Mouse (Mus musculus) embryonic stem cell, embryonic (primary cell): ENCODE results near the gene Ebf4.

Experiments
- CTCF ChIA-PET, 4 experiments: fragments of 300-600 bp in 2 of 4; fragments of 350-600 bp in 2 of 4; sonication (Branson Sonifier 250); formaldehyde crosslinking; loops; one replicate each; lab custom pipeline; 2022; ENCODE audit warnings: inconsistent platforms in 2 of 4; lab: Charles Lee
- POLR2A ChIA-PET, 4 experiments: fragments of 300-600 bp in 2 of 4; fragments of 350-600 bp in 2 of 4; sonication (Branson Sonifier 250); formaldehyde crosslinking; loops; one replicate each; lab custom pipeline; 2022; ENCODE audit warnings: antibody characterized with exemption in 4 of 4, inconsistent platforms in 1 of 4; lab: Charles Lee

Ebf4 gene

DNA sequence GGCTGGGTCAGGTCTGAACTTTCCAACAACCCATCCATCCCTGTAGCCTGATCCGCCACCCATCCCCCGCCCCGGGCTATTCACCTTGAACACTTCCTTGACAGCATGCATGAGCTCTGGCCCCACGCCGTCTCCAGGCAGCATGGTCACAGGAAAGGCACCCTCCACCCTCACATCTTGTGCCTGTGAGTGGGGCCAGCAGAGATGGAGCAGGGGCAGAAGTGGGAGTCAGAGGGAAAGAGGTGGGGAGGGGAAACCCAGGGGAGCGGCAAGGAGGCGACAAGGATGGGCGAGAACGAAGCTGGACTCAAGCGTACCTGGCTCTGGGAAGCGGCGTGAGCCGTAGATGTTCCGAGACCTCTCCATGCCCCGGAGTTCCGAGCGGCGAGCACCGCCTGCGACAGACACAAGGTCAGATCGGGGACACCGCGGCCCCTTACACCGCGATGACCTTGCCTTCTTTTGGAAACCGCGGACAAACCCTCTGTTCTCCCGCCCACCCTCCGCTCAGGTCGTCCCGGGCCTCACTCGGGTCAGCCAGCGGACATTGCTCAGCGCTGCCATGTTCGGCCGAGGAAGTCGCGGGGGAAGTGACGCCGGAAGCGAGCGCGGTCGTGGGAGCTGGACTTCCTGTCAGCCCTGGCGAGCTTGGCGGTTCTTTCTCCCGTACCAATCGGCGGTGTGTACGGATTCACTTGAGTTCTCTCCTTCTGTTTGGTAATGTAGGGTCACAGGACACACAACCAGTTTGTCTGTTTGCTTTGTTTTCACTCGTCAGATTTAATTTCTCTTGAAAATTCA lies 10.9 kb upstream of the Ebf4 start, which contains the start of gene Idh3b:
TSS of gene Idh3b (minus strand) at position 694 of the 801 bp plus-strand sequence.
- POLR2A ChIA-PET: interaction anchor here (0.6 to 22.4 kb wide), 33 partner anchors 4 to 413 kb away, joined by 3 to 522 read pairs (median 4); partner anchors contain the start of genes Nop56 (in 4 of the 4), Ebf4 (in 2 of the 4), Pced1a (in 2 of the 4) and Snrpb (in 2 of the 4)
- CTCF ChIA-PET: interaction anchor here in 3 of 4 experiments (0.6 to 1.8 kb wide), 4 partner anchors 8 to 76 kb away, joined by 3 to 7 read pairs (median 5); partner anchors contain the start of genes Ebf4 (in 1 of the 3) and Nop56 (in 1 of the 3)

DNA sequence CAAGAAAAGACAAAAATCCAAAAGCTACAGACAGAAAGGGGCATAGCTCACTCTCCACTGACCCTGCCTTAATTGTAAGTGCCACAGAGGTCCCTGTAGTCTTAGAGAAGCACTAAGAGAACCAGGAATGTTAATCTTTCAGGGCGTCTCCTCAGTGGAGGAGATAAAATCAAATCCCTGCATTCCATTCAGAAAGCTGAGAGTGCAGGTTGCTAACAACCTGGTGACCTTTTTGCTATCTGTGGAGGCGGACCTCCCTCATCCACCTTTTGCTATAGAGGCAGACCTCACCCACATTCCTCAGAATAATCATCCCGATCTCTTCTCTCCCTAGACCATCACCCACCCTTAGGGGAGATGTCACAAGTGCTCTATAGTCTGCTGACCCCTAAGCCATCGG lies 5.9 kb upstream of the Ebf4 start:
- POLR2A ChIA-PET: interaction anchor here (0.6 to 14.1 kb wide), 24 partner anchors 8 to 1223 kb away, joined by 3 to 522 read pairs (median 4); partner anchors contain the start of genes Nop56 (in 4 of the 4), Vps16 (in 2 of the 4), Ddrgk1 (in 1 of the 4) and Idh3b (in 1 of the 4)
- CTCF ChIA-PET: interaction anchor here in 2 of 4 experiments (0.6 to 2.3 kb wide), 9 partner anchors 13 to 274 kb away, joined by 3 to 7 read pairs (median 3); partner anchors contain the start of genes Mrps26 (in 1 of the 2), Nop56 (in 1 of the 2) and Tmem239 (in 1 of the 2)

DNA sequence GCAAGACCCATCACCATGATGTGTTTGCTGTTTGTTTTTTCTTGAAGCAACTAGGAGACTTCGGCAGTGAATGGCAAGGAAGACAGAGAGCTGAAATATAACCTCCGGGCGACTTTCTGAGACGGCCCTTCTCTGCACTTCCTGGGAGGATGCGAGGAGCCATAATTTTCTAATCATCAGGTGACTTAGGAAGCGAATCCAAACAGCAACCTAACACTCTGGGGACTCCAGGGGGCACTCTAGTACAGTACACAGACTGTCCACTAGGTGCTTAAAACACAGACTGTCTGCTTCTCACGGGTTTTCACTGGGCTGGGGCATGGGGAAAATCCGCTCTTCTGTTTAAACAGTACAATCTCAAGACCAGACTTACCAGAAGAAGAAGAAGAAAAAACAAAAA lies 3.5 kb upstream of the Ebf4 start:
- ChIA-PET CTCF (interaction anchor here in 2 of 4 experiments (1.0 to 1.3 kb wide), 2 partner anchors 71 to 121 kb away, joined by 3 to 4 read pairs; no protein-coding TSS in a partner anchor), POLR2A (interaction anchor here (0.5 to 14.1 kb wide), 12 partner anchors 16 to 347 kb away, joined by 3 to 522 read pairs (median 3); partner anchors contain the start of genes Nop56 (in 3 of the 4), Cpxm1 (in 1 of the 4), Idh3b (in 1 of the 4) and Mrps26 (in 1 of the 4))

DNA sequence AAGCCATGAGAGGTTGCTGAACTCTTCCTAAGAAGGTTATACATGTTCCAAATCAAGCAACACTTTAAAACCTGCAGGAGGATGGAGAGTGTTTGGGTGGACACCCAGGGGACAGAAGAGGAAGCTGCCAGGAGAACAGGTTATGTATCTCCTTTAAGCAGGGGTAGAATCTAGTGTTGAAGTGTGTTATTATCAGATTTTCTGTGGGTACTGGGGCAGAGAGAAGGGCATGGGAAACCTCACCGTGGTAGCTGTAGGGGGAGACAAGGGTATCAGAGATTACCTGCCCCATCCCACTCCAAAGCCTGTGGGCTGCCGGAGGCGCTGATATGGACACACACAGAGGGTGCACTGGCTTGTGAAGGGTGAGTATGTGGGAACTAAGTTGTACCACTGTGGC lies 2.0 kb upstream of the Ebf4 start:
- CTCF ChIA-PET: interaction anchor here in 2 of 4 experiments (0.6 to 1.5 kb wide), 2 partner anchors 69 to 73 kb away, joined by 3 to 4 read pairs; no protein-coding TSS in a partner anchor
- POLR2A ChIA-PET: interaction anchor here (0.5 to 14.1 kb wide), 11 partner anchors 8 to 832 kb away, joined by 3 to 522 read pairs (median 3); partner anchors contain the start of genes Idh3b (in 3 of the 4), Nop56 (in 3 of the 4) and Snrpb (in 1 of the 4)

DNA sequence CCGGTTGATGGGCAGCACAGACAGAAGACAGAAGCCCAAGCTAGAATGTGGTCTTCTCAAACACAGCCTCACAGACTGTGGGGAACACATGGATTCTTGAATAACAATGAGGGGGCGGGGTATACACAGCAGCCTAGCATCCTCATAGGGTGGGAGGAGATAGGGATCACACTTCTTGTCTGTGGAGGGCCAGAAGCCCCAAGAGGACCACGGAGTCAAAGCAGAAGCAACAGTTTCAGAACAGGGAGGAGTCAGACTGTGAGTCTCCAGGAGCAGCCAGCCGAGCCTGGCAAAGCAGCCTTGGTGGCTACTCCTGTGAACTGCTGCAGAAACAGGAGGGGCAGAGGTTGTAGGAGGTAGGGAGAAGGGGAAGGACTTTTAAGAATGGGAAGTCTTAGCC lies 1.5 kb upstream of the Ebf4 start:
- CTCF ChIA-PET: interaction anchor here in 2 of 4 experiments (0.6 to 1.5 kb wide), 2 partner anchors 69 to 72 kb away, joined by 3 to 4 read pairs; no protein-coding TSS in a partner anchor
- POLR2A ChIA-PET: interaction anchor here (0.5 to 14.1 kb wide), 12 partner anchors 9 to 832 kb away, joined by 3 to 522 read pairs (median 5); partner anchors contain the start of genes Idh3b (in 3 of the 4), Nop56 (in 3 of the 4) and Snrpb (in 2 of the 4)

DNA sequence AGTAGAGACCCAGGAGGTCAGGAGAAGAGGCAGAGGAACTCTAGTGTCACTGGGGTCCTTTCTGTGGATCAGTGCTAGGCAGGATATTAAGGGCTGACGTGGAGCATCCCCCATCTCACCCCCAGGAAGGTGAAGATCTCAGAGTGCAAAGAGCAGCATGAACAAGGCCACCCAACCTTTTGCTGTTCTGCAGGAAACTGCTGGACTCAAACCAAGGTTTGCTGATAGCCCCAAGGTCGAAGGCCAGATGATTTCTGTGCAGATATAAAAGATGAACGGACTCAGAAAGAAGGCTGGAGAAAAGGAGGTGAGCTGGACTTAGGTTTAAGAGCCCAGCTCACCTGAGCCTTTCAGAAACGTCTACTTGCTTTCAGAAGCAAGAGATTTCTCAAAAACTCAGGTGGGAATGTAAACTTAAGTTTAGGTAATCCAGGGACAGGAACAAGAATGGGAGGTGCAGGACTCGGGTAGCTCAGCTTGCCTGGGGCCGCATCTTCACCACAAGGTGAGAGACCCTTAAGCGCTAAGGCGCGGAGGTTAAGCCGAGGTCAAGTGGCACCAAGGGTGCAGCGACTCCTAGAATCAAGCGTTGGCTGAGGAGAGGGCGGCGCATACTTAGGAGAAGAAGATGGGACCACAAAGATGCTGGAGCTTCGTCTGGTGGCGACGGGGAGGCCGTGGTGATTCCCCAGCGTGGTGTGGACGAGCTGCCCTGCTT lies 592 bp upstream of the Ebf4 start:
- ChIA-PET CTCF (interaction anchor here in 2 of 4 experiments (0.9 to 1.5 kb wide), 4 partner anchors 9 to 303 kb away, joined by 3 to 4 read pairs (median 3); partner anchors contain the start of gene Idh3b (in 1 of the 2)), POLR2A (interaction anchor here (0.7 to 14.1 kb wide), 21 partner anchors 9 to 403 kb away, joined by 3 to 522 read pairs (median 4); partner anchors contain the start of genes Nop56 (in 3 of the 4), Idh3b (in 2 of the 4), Pced1a (in 2 of the 4) and Snrpb (in 2 of the 4))

DNA sequence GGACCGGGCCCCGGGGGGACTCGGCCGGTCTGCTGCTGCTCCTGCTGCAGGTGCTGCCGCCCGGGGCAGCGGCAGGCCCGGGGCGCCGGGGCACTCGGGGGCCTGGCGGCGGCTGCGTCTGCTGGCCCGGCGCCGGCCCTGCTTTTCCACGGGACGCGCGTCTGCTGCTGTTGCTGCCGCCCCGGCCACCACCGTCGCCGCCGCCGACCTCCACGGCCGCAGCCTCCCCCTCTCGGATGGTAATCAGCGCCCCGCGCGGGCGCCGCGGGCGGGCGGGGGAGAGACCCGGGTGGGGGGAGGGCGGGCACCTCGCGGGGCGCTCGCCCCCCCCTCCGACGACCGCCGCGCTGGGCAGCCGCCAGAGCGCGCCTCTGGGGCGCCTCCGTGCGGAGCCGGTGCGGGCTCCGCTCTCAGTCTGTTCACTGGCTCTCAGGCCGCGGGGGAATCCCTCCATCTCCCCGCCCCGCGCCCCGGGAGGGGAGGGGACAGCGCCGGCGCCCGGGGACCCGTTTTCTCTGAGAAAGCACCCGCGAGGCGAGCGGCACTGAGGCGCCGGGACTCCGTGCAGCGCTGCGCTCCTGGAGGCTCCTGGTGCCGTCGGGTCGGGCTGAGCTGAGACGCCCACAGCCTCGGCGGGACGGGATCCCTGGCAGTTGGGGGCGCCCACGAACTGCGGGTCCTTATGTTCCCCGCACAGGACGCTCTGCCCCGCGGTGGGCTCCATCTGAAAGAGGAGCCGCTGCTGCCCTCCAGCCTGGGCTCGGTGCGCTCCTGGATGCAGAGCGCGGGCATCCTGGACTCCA lies 563 bp downstream of the Ebf4 start:
- CTCF ChIA-PET: interaction anchor here in 2 of 4 experiments (0.6 to 1.4 kb wide), 3 partner anchors 12 to 116 kb away, joined by 3 read pairs; partner anchors contain the start of gene Idh3b (in 1 of the 2)
- POLR2A ChIA-PET: interaction anchor here (0.8 to 14.1 kb wide), 16 partner anchors 8 to 402 kb away, joined by 3 to 522 read pairs (median 4); partner anchors contain the start of genes Nop56 (in 3 of the 4), Idh3b (in 2 of the 4), Snrpb (in 2 of the 4) and Pced1a (in 1 of the 4)

DNA sequence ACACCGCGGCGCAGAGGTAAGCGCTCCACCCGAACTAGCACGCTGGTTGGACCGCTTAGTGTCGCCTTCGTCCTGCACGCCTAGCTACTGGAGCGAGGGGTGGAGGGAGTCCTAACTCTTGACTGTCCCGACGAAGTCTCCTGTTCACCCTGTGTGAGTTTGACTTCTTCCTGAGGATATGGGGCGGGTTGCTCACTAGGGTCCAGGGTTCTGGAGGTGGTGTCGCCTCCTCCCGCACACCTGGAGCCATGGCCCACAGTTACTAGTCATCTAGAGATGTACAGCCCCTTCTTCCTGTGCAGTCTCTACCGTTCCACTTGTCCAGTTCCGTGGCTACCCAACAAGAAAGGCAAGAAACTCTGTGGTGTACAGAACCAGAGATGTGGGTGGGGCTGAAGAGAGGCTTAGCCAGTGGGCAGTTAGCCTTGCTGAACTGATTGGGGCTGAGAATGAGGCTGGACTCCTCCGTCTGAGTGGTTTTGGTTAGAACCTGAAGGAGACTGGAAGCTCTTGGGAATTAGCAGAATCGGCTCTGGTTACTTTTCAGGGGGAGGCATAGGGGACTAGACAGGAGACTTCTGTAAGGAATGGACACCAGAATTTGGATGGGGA lies 1.3 kb downstream of the Ebf4 start:
- CTCF ChIA-PET: interaction anchor here in 2 of 4 experiments (0.6 to 1.4 kb wide), 3 partner anchors 21 to 116 kb away, joined by 3 to 5 read pairs (median 3); no protein-coding TSS in a partner anchor
- POLR2A ChIA-PET: interaction anchor here in 3 of 4 experiments (0.8 to 3.3 kb wide), 10 partner anchors 9 to 66 kb away, joined by 3 to 20 read pairs (median 3); partner anchors contain the start of gene Nop56 (in 3 of the 3)

DNA sequence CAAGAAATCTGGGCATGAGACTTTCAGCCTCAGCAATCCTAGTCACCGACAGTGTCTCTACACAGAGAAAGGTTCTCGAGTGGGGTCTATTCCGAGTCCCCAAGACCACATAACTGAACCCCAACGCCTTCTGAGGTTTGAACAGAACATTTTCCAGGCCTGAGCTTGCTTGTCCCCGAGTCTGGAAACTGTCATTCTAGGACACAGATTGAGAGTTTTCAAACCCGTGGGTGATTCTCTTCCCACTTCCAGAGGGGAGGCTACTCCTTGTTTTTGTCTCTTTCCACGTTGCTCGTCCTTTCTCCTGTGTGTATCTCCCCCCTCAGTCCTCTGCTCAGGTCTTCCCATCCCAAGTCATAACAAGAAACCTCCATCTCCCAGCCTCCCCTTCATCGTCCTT lies 2.6 kb downstream of the Ebf4 start:
- ChIA-PET POLR2A (interaction anchor here in 2 of 4 experiments (1.1 to 3.3 kb wide), 8 partner anchors 9 to 266 kb away, joined by 3 to 20 read pairs (median 5); partner anchors contain the start of genes Nop56 (in 2 of the 2), Idh3b (in 1 of the 2), Mrps26 (in 1 of the 2) and Pced1a (in 1 of the 2)), CTCF (no interaction called here)

DNA sequence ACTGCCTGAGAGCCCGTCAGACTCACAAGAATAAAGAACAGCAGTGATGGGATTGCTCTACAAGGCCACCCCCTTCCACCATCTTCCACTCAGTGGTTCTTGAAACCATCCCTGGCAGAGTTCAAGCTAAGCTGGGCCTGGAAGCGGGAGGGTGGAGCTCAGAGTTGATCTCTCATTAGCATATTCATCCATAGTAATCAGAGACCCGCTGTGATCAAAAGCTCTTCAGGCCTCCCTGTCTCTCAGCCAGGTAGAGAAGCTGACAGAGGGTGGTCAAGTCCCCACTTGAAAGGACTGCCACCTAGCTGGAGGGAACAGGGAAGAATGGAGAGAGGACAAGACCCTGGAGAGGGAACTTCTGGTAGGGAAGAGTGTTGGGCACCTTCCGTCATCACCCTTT lies 8.0 kb downstream of the Ebf4 start:
- ChIA-PET CTCF (interaction anchor here in 3 of 4 experiments (0.6 to 1.5 kb wide), 5 partner anchors 9 to 59 kb away, joined by 3 to 5 read pairs (median 3); partner anchors contain the start of gene Ebf4 (in 1 of the 3)), POLR2A (interaction anchor here (0.6 to 4.2 kb wide), 16 partner anchors 8 to 188 kb away, joined by 3 to 20 read pairs (median 4); partner anchors contain the start of genes Nop56 (in 2 of the 4), Ebf4 (in 1 of the 4) and Idh3b (in 1 of the 4))

DNA sequence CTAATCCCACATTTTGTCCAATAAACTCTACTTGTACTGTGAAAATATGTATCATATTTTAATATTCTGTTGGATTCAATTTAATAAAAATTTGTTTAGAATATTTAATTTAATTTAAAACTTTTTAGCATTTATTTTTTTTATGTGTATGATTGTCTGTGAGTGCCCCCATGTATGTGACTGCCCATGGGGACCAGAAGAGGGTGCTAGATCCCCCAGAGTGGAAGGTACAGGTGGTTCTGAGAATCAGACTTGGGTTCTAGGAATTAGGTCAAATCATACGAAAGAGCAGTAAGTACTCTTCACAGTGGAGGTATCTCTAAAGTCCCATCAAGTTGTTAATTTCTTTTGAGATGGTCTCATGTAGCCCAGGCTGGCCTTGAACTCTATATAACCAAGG lies 32.1 kb downstream of the Ebf4 start:
- ChIA-PET CTCF (no interaction called here), POLR2A (no interaction called here)

DNA sequence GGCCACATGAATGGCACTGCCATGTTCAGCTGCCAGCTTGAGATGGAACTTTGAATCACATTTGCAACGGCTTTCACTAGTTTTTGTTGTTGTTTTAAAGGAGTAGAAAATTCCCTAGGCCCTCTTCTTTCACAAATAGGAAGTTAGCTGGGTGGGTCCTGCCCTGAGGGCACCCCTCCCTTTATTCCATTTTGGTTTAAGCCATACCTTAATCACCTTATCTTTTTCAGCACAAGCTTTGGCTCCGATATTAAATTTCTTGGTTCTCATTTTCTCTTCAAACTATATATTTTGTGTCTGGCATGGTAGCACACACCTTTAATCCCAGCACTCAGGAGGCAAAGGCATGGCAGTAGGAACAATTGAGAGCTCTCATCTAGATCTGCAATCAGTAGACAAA lies 34.5 kb downstream of the Ebf4 start:
- ChIA-PET POLR2A (no interaction called here), CTCF (interaction anchor here in 2 of 4 experiments (1.1 to 1.3 kb wide), 3 partner anchors 33 to 234 kb away, joined by 3 read pairs; partner anchors contain the start of gene Mrps26 (in 1 of the 2))

DNA sequence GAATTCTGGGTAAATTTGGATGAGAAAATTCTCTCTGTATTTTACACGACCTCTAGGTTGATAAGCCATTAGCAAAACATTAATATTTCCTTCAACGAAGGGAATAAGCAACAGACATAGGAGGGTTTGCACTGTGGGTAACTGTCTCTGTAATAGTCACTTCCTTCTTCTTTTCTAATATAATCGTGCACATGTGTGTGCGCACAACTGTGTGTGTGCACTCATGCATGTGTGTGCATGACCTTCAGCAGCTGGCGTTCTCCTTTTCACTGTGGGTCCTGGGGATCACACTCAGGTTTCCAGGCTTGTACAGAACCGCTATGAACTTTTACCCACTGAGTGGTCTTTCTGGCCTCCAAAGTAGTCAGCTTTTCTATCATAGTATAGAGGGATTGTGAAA lies 40.1 kb downstream of the Ebf4 start:
- ChIA-PET POLR2A (no interaction called here), CTCF (no interaction called here)

DNA sequence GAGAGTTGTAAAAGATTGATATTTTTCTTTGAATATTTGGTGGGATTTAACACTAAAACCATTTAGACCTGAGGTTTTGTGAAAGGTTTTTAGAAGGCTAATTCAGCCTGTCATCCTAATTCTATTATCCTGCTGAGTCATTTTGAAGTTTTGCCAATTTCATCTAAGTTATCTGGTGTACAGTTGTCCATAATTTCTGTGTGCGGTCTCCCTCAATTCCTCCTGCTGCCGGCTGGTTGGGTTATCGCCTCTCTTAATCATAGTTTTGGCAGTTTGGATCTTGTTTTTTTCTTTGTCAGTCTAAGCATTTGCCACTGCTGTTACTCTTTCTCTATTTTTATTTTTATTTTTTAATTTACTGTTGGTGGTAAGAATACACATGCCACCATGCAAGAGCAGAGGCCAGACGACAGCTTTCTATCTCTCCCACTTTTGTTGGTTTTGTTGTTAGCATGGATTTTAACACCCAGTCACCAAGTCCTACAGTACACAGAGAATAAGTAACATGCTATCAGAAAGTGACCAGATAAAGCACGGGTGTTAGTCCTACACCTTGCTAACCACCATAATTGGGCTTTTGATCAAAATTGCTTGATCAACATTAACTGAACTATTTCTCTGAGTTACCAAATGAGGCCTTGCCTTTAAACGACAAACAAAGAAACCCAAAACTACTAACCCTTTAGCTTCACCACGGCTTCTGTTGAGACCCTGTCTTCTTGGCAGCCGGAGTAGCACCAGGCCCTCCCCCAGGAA lies 45.7 kb downstream of the Ebf4 start:
- ChIA-PET POLR2A (interaction anchor here in 1 of 4 experiments (0.6 kb wide), 1 partner anchor 69 kb away, joined by 3 read pairs; no protein-coding TSS in a partner anchor), CTCF (no interaction called here)

DNA sequence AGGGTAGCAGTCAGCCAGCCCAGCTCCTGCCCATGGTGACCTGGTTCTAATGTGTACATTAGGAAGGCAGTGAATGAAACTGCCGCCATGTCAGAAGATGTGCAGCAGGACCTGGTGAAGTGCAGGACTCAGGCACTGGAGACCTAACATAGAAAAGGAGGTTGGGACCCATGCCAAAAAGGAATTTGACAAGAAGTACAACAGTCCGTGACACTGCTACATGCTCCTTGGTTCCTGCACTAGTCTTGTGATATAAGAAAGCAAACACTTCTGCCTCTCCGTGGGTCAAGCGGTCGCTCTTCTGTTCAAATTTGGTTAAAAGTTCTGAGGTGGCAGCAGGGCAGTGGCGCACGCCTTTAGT lies 46.2 kb downstream of the Ebf4 start:
- ChIA-PET POLR2A (no interaction called here), CTCF (no interaction called here)
